Comparison of ENCODE assay signal across 15 mouse cellular contexts in genomic region chr17:36120839-36121238, GRCm38 (mm10). TPM values are rescaled to one million over a fixed set of nuclear protein-coding genes. Genes with fewer than 3 reads are reported as not detected.
ATAC-seq lines count a peak whose summit lies in the region.
"Not testable (repeated sequence)": the region's sequence is repeated elsewhere in the genome, so short reads cannot be mapped to it uniquely, and the experiment has no call there.
"Had no signal": no experiment of that assay in that cellular context is flagged by ENCODE, and none has a peak within 500 bp of the region (broad histone marks: within the 10 kb centered on the region; RNA-seq: fewer than 3 reads in every experiment).

No protein-coding gene starts in this region.

- H3K4me1 ChIP-seq in brown adipose tissue, adult 24 weeks (ENCODE audit: control insufficient read depth, insufficient read depth, insufficient read length, low read length); forebrain, embryonic 16.5 days (replicated peaks; ENCODE audit: control insufficient read depth, insufficient read depth, low read length); heart, embryonic 16.5 days (ENCODE audit: control insufficient read depth, insufficient read depth, low read length); kidney, embryonic 15.5 days; liver, embryonic 15.5 days (replicated peaks); stomach, embryonic 14.5 days (ENCODE audit: control insufficient read depth, insufficient read depth, low read length): not testable (repeated sequence)

- not testable (repeated sequence) for ATAC-seq in forebrain, embryonic 16.5 days; heart, embryonic 16.5 days (replicated peaks; ENCODE audit: extremely low read depth, insufficient read depth, low FRiP score); kidney, embryonic 15.5 days (replicated peaks; ENCODE audit: low FRiP score); liver, embryonic 15.5 days (ENCODE audit: insufficient read depth)
- ATAC-seq in megakaryocyte-erythroid progenitor cell, adult 5-6 weeks (replicated peaks; ENCODE audit: low FRiP score, low TSS enrichment, poor library complexity, severe bottlenecking): peak; percentile 42
- ATAC-seq in stomach, embryonic 14.5 days (ENCODE audit: insufficient number of reproducible peaks, insufficient read depth, low FRiP score, low read depth): 0 out of 2 replicates have a peak, but pooled peaks have one; percentile 23

- H3K27me3 ChIP-seq in forebrain, embryonic 16.5 days (replicated peaks; ENCODE audit: control insufficient read depth, insufficient read depth, low read length); stomach, embryonic 14.5 days (ENCODE audit: control insufficient read depth, insufficient read depth, low read length): not testable (repeated sequence)
- H3K27me3 ChIP-seq in heart, embryonic 16.5 days (ENCODE audit: control insufficient read depth, insufficient read depth, low read length): peaks cover 12% of the 10 kb centered on the region
- H3K27me3 ChIP-seq in kidney, embryonic 15.5 days: peaks cover 41% of the 10 kb centered on the region
- peaks cover 38% of the 10 kb centered on the region for H3K27me3 ChIP-seq in liver, embryonic 15.5 days

- not testable (repeated sequence) for H3K36me3 ChIP-seq in forebrain, embryonic 16.5 days (ENCODE audit: control insufficient read depth, insufficient read depth); heart, embryonic 16.5 days (ENCODE audit: control insufficient read depth, insufficient read depth); kidney, embryonic 15.5 days; liver, embryonic 15.5 days (replicated peaks); stomach, embryonic 14.5 days (ENCODE audit: control insufficient read depth, insufficient read depth, low read length)

- H3K4me3 ChIP-seq in brown adipose tissue, adult 24 weeks (ENCODE audit: insufficient read depth, low read depth, low read length): peak overlapping the region; percentile 50
- not testable (repeated sequence) for H3K4me3 ChIP-seq in forebrain, embryonic 16.5 days (replicated peaks; ENCODE audit: low read length); liver, embryonic 15.5 days (replicated peaks); stomach, embryonic 14.5 days (ENCODE audit: low read depth, low read length)
- H3K4me3 ChIP-seq in heart, embryonic 16.5 days (ENCODE audit: low read length): peak overlapping the region; percentile 43
- H3K4me3 ChIP-seq in kidney, embryonic 15.5 days (replicated peaks): 0 out of 2 replicates have a peak overlapping the region, but pooled peaks have one; percentile 17

- 22% methylated on average over 18 of the region's 18 CpGs for WGBS in forebrain, embryonic 16.5 days
- WGBS in heart, embryonic 16.5 days: 25% methylated on average over 18 of the region's 18 CpGs
- WGBS in kidney, embryonic 15.5 days: 12% methylated on average over 18 of the region's 18 CpGs
- WGBS in liver, embryonic 15.5 days (ENCODE audit: insufficient replicate concordance): 20% methylated on average over 18 of the region's 18 CpGs
- WGBS in stomach, embryonic 14.5 days: 13% methylated on average over 15 of the region's 18 CpGs

- not testable (repeated sequence) for H3K9me3 ChIP-seq in forebrain, embryonic 16.5 days (ENCODE audit: control insufficient read depth, low read length); heart, embryonic 16.5 days (replicated peaks; ENCODE audit: control insufficient read depth, low read length); kidney, embryonic 15.5 days (replicated peaks); liver, embryonic 15.5 days (replicated peaks); stomach, embryonic 14.5 days (ENCODE audit: control insufficient read depth, low read depth, low read length)

- H3K9ac ChIP-seq in forebrain, embryonic 16.5 days (replicated peaks; ENCODE audit: low read depth, low read length); kidney, embryonic 15.5 days; liver, embryonic 15.5 days; stomach, embryonic 14.5 days (replicated peaks; ENCODE audit: low read depth, low read length): not testable (repeated sequence)
- H3K9ac ChIP-seq in heart, embryonic 16.5 days (ENCODE audit: low read length): peak overlapping the region; percentile 34; the same call in 1 of the 2 replicates

- H3K4me2 ChIP-seq in forebrain, embryonic 16.5 days (ENCODE audit: low read length): peak overlapping the region; percentile 19
- H3K4me2 ChIP-seq in heart, embryonic 16.5 days (ENCODE audit: low read depth, low read length): peak overlapping the region; percentile 60
- H3K4me2 ChIP-seq in kidney, embryonic 15.5 days: peak overlapping the region; percentile 47
- H3K4me2 ChIP-seq in liver, embryonic 15.5 days: peak overlapping the region; percentile 45
- not testable (repeated sequence) for H3K4me2 ChIP-seq in stomach, embryonic 14.5 days (replicated peaks; ENCODE audit: low read depth, low read length)

- peak overlapping the region; percentile 11; the same call in 1 of the 2 replicates for H3K27ac ChIP-seq in brown adipose tissue, adult 24 weeks (replicated peaks; ENCODE audit: low read depth, low read length)
- H3K27ac ChIP-seq in forebrain, embryonic 16.5 days (ENCODE audit: low read length); heart, embryonic 16.5 days (ENCODE audit: low read length); kidney, embryonic 15.5 days; liver, embryonic 15.5 days (replicated peaks); stomach, embryonic 14.5 days (ENCODE audit: low read length): not testable (repeated sequence)

RNA-seq across cellular contexts. Expression of gene Gm19684, which starts 0.6 kb away (rescaled TPM):
- polyA plus RNA-seq in brown adipose tissue, adult 24 weeks (2012; ENCODE audit: insufficient read depth, insufficient read length, missing spikeins): not detected in 2 replicates
- not detected in 2 replicates for polyA plus RNA-seq in forebrain, embryonic 16.5 days (2015; fragmentation: Nextera tagmentation; extraction: Ambion mirVana)
- polyA plus RNA-seq in heart, embryonic 16.5 days (2015; fragmentation: Nextera tagmentation; extraction: Ambion mirVana): 0.21 TPM in 1 of 2 replicates, not detected in the other
- polyA plus RNA-seq in kidney, embryonic 15.5 days (2015; fragmentation: Nextera tagmentation; extraction: Ambion mirVana): not detected in 2 replicates
- not detected in 2 replicates for polyA plus RNA-seq in liver, embryonic 15.5 days (2015; fragmentation: Nextera tagmentation; extraction: Ambion mirVana)
- total RNA-seq in megakaryocyte-erythroid progenitor cell, adult 5-6 weeks (2014; fragmentation: Nextera tagmentation): 0.22 and 1.5 TPM in 2 replicates
- total RNA-seq in megakaryocyte-erythroid progenitor cell, adult 5-6 weeks (2017): 0.38 TPM in 1 of 2 replicates, not detected in the other
- not detected in 2 replicates for polyA plus RNA-seq in stomach, embryonic 14.5 days (2014; fragmentation: Nextera tagmentation; extraction: Ambion mirVana)
- total RNA-seq: ES-E14 had no signal
- polyA plus RNA-seq: hindbrain, embryonic 11.5 days; limb, embryonic 14.5 days; midbrain, embryonic 12.5 days had no signal

RNA-seq across cellular contexts. Expression of gene Gm7030, which starts 8.4 kb away (rescaled TPM):
- polyA plus RNA-seq in brown adipose tissue, adult 24 weeks (2012; ENCODE audit: insufficient read depth, insufficient read length, missing spikeins): not detected in 2 replicates
- polyA plus RNA-seq in forebrain, embryonic 16.5 days (2015; fragmentation: Nextera tagmentation; extraction: Ambion mirVana): not detected in 2 replicates
- polyA plus RNA-seq in heart, embryonic 16.5 days (2015; fragmentation: Nextera tagmentation; extraction: Ambion mirVana): 0.22 and 0.39 TPM in 2 replicates
- polyA plus RNA-seq in kidney, embryonic 15.5 days (2015; fragmentation: Nextera tagmentation; extraction: Ambion mirVana): not detected in 2 replicates
- not detected in 2 replicates for polyA plus RNA-seq in liver, embryonic 15.5 days (2015; fragmentation: Nextera tagmentation; extraction: Ambion mirVana)
- total RNA-seq in megakaryocyte-erythroid progenitor cell, adult 5-6 weeks (2014; fragmentation: Nextera tagmentation): not detected in 2 replicates
- not detected in 2 replicates for total RNA-seq in megakaryocyte-erythroid progenitor cell, adult 5-6 weeks (2017)
- not detected in 2 replicates for polyA plus RNA-seq in stomach, embryonic 14.5 days (2014; fragmentation: Nextera tagmentation; extraction: Ambion mirVana)
- total RNA-seq: ES-E14; layer of hippocampus, postnatal 36 days; neutrophil, adult 5-6 weeks had no signal
- polyA plus RNA-seq: frontal cortex, adult 2 months; gonadal fat pad, adult 2 months; hindbrain, embryonic 11.5 days; limb, embryonic 14.5 days; midbrain, embryonic 12.5 days had no signal

RNA-seq across cellular contexts. Expression of gene Gm8909, which starts 47.5 kb away (rescaled TPM):
- polyA plus RNA-seq in brown adipose tissue, adult 24 weeks (2012; ENCODE audit: insufficient read depth, insufficient read length, missing spikeins): not detected in 2 replicates
- not detected in 2 replicates for polyA plus RNA-seq in forebrain, embryonic 16.5 days (2015; fragmentation: Nextera tagmentation; extraction: Ambion mirVana)
- polyA plus RNA-seq in heart, embryonic 16.5 days (2015; fragmentation: Nextera tagmentation; extraction: Ambion mirVana): 1.8 and 1.9 TPM in 2 replicates
- polyA plus RNA-seq in kidney, embryonic 15.5 days (2015; fragmentation: Nextera tagmentation; extraction: Ambion mirVana): not detected in 2 replicates
- not detected in 2 replicates for polyA plus RNA-seq in liver, embryonic 15.5 days (2015; fragmentation: Nextera tagmentation; extraction: Ambion mirVana)
- not detected in 2 replicates for total RNA-seq in megakaryocyte-erythroid progenitor cell, adult 5-6 weeks (2014; fragmentation: Nextera tagmentation)
- total RNA-seq in megakaryocyte-erythroid progenitor cell, adult 5-6 weeks (2017): not detected in 2 replicates
- polyA plus RNA-seq in stomach, embryonic 14.5 days (2014; fragmentation: Nextera tagmentation; extraction: Ambion mirVana): 2.0 and 3.0 TPM in 2 replicates
- total RNA-seq: ES-E14; layer of hippocampus, postnatal 36 days; neutrophil, adult 5-6 weeks had no signal
- polyA plus RNA-seq: frontal cortex, adult 2 months; hindbrain, embryonic 11.5 days; limb, embryonic 14.5 days; midbrain, embryonic 12.5 days had no signal
